Mouse (Mus musculus) bone marrow macrophage, adult 2 months (primary cell): Measurements from ENCODE around the gene Pparg. TPM values are rescaled to one million over a fixed set of nuclear protein-coding genes. Genes with fewer than 3 reads are reported as not detected.

Source experiments
- H3K27ac ChIP-seq: 2 replicates; pipeline ENCODE4 v1.5.1; 2012; ENCODE audit warnings: low read depth, low read length; ENCODE audit not compliant: insufficient read depth
- H3K4me1 ChIP-seq: 2 replicates; pipeline ENCODE4 v1.6.1; 2012; ENCODE audit warnings: low read length; ENCODE audit not compliant: control insufficient read depth, insufficient read depth
- H3K4me3 ChIP-seq: 2 replicates; pipeline ENCODE4 v1.5.1; 2012; ENCODE audit warnings: mild to moderate bottlenecking, low read length, moderate library complexity; ENCODE audit not compliant: insufficient read depth
- CTCF ChIP-seq: IDR thresholded peaks from 2 replicates; pipeline ENCODE4 v1.5.1; 2012; ENCODE audit warnings: low read depth, mild to moderate bottlenecking, low read length, moderate library complexity
- POLR2A ChIP-seq: IDR thresholded peaks from 2 replicates; pipeline ENCODE4 v1.6.1; 2012; ENCODE audit warnings: mild to moderate bottlenecking, low read depth, low read length, borderline replicate concordance
- polyA plus RNA-seq: library from polyadenylated mRNA; stranded (reverse); fragments of >200 nt; gene quantifications from 2 replicates; pipeline ENCODE4 v1.2.4, GENCODE M21; 2012; ENCODE audit not compliant: missing spikeins, insufficient read depth, insufficient read length

The Pparg gene
- polyA plus RNA-seq, 1 experiment, result 41.1 TPM

GRCm38 (mm10) chr6:115471956-115472355 is 111.2 kb downstream of the Pparg start:
- Histone ChIP-seq H3K27ac (no peak overlapping the region), H3K4me1 (peaks cover 33% of the 10 kb centered on the region), H3K4me3 (no peak overlapping the region)
- TF ChIP-seq POLR2A, result no peak
- TF ChIP-seq CTCF, result no peak

- Histone ChIP-seq H3K4me1 (peaks cover 36% of the 10 kb centered on the region), H3K27ac (no peak overlapping the region), H3K4me3 (no peak overlapping the region)
- TF ChIP-seq POLR2A, result no peak
- TF ChIP-seq CTCF, result no peak
Measured at GRCm38 (mm10) chr6:115477081-115477695, 116.4 kb downstream of the Pparg start.

- Histone ChIP-seq H3K27ac (peak overlapping the region; percentile 96), H3K4me1 (peaks cover 37% of the 10 kb centered on the region), H3K4me3 (no peak overlapping the region)
- TF ChIP-seq CTCF (no peak), POLR2A (no peak)
Measured at GRCm38 (mm10) chr6:115479963-115480321, 119.2 kb downstream of the Pparg start.

- H3K27ac ChIP-seq, result peak overlapping the region; percentile 96
- H3K4me3 ChIP-seq, result no peak overlapping the region
- TF ChIP-seq CTCF (no peak), POLR2A (no peak)
- peaks cover 38% of the 10 kb centered on the region for H3K4me1 ChIP-seq
Measured at GRCm38 (mm10) chr6:115480322-115481017, 119.7 kb downstream of the Pparg start.

GRCm38 (mm10) chr6:115481018-115481354 is 120.2 kb downstream of the Pparg start:
- no peak overlapping the region for H3K4me3 ChIP-seq
- peaks cover 42% of the 10 kb centered on the region for H3K4me1 ChIP-seq
- H3K27ac ChIP-seq, result peak overlapping the region; percentile 41
- TF ChIP-seq CTCF (no peak), POLR2A (no peak)

GRCm38 (mm10) chr6:115481603-115482002 is 120.9 kb downstream of the Pparg start:
- peaks cover 37% of the 10 kb centered on the region for H3K4me1 ChIP-seq
- H3K27ac ChIP-seq, result no peak overlapping the region
- no peak overlapping the region for H3K4me3 ChIP-seq
- TF ChIP-seq POLR2A (no peak), CTCF (no peak)

- no peak for TF ChIP-seq CTCF
- no peak for TF ChIP-seq POLR2A
- no peak overlapping the region for H3K4me3 ChIP-seq
- H3K27ac ChIP-seq, result no peak overlapping the region
- H3K4me1 ChIP-seq, result peaks cover 23% of the 10 kb centered on the region
Measured at GRCm38 (mm10) chr6:115485635-115486034, 124.9 kb downstream of the Pparg start.

GRCm38 (mm10) chr6:115489831-115490230 is 129.1 kb downstream of the Pparg start:
- TF ChIP-seq CTCF (no peak), POLR2A (no peak)
- Histone ChIP-seq H3K4me1 (peaks cover 37% of the 10 kb centered on the region), H3K27ac (no peak overlapping the region), H3K4me3 (no peak overlapping the region)

GRCm38 (mm10) chr6:115492952-115493613 is 132.3 kb downstream of the Pparg start:
- peaks cover 32% of the 10 kb centered on the region for H3K4me1 ChIP-seq
- TF ChIP-seq POLR2A (no peak), CTCF (no peak)
- H3K4me3 ChIP-seq, result no peak overlapping the region
- H3K27ac ChIP-seq, result no peak overlapping the region

GRCm38 (mm10) chr6:115493824-115494223 is 133.1 kb downstream of the Pparg start:
- TF ChIP-seq CTCF, result no peak
- TF ChIP-seq POLR2A, result no peak
- no peak overlapping the region for H3K27ac ChIP-seq
- peaks cover 32% of the 10 kb centered on the region for H3K4me1 ChIP-seq
- H3K4me3 ChIP-seq, result no peak overlapping the region
